Mouse (Mus musculus) erythroblast, embryonic 14.5 days (primary cell): ENCODE results near the gene Hist1h2ah.

ENCODE experiments used
- GATA1 ChIP-seq: IDR thresholded peaks from 2 replicates; pipeline ENCODE4 v1.6.1; 2012; ENCODE audit warnings: low read length, inconsistent platforms, mixed read lengths
- TAL1 ChIP-seq: IDR thresholded peaks from 3 replicates; pipeline ENCODE4 v1.6.1; 2012; ENCODE audit warnings: low read length, inconsistent platforms, mixed read lengths

GRCm38 (mm10) chr13:22043503-22044431 lies 8.4 kb upstream of the Hist1h2ah start:
- TF ChIP-seq TAL1 (no peak), GATA1 (no peak)
